Mouse (Mus musculus) olfactory bulb, adult 2 months (tissue): ENCODE data around the gene Zfx.

Experiments
- CTCF ChIP-seq: fragments of 200-500 bp; IDR thresholded peaks from 2 replicates; pipeline ENCODE4 v1.5.1; 2012; ENCODE audit warnings: low read depth, mild to moderate bottlenecking, low read length, moderate library complexity; ENCODE audit not compliant: insufficient read depth
- POLR2A ChIP-seq: fragments of 200-500 bp; IDR thresholded peaks from 2 replicates; pipeline ENCODE4 v1.6.1; 2012; ENCODE audit warnings: mild to moderate bottlenecking, low read depth, low read length, moderate library complexity; ENCODE audit not compliant: insufficient read depth

DNA sequence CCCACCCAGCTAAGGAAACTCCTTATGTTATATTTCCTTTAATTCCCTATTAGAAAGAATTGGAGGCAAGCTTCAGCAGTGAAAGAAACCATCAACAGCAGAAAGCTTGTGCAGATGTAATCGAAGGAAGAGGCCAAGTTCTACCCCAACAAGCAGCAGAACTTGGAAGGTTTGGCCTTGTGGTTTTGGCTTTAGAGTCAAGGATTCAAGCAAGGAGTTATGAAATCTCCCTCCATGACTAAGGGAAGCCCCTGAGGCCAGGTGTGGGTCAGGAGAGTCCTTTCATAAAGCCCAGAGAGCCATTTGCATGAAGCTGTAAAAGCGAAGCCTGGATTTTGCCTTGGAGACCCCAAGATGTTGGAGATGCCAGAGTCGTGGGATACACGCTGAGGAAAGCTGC, 11.6 kb upstream of the Zfx start:
- TF ChIP-seq POLR2A (no peak), CTCF (no peak)
